8 mouse cellular contexts compared by ENCODE assay signal in genomic region chr11:78023607-78024006, GRCm38 (mm10). TPM values are rescaled to one million over a fixed set of nuclear protein-coding genes. Genes with fewer than 3 reads are reported as not detected.
A peak's percentile ranks its signal among the peaks of the same experiment; 100 is the strongest.
DNase-seq lines count a peak whose midpoint lies in the region; ATAC-seq and TF ChIP-seq lines count a peak whose summit lies in the region.

No protein-coding gene starts in this region.

- no peaks in the 10 kb centered on the region for H3K27me3 ChIP-seq in hindbrain, postnatal 0 days (ENCODE audit: insufficient read depth, low read length)
- H3K27me3 ChIP-seq in hindbrain, embryonic 14.5 days (ENCODE audit: control insufficient read depth, insufficient read depth, low read length): no peaks in the 10 kb centered on the region
- H3K27me3 ChIP-seq in thymus, adult 2 months (ENCODE audit: control insufficient read depth, insufficient read depth, low read length): no peaks in the 10 kb centered on the region
- H3K27me3 ChIP-seq in embryonic facial prominence, embryonic 10.5 days (replicated peaks; ENCODE audit: low read depth, poor library complexity, severe bottlenecking): no peaks in the 10 kb centered on the region

- no peaks in the 10 kb centered on the region for H3K9me3 ChIP-seq in hindbrain, postnatal 0 days (ENCODE audit: low read length)
- no peaks in the 10 kb centered on the region for H3K9me3 ChIP-seq in hindbrain, embryonic 14.5 days (ENCODE audit: control insufficient read depth, low read length)
- H3K9me3 ChIP-seq in embryonic facial prominence, embryonic 10.5 days: no peaks in the 10 kb centered on the region

- H3K4me1 ChIP-seq in hindbrain, postnatal 0 days (ENCODE audit: insufficient read depth, low read length): no peaks in the 10 kb centered on the region
- no peaks in the 10 kb centered on the region for H3K4me1 ChIP-seq in hindbrain, embryonic 14.5 days (replicated peaks; ENCODE audit: control insufficient read depth, insufficient read depth, low read length)
- H3K4me1 ChIP-seq in thymus, adult 2 months (replicated peaks; ENCODE audit: control insufficient read depth, insufficient read depth, low read length): no peaks in the 10 kb centered on the region
- H3K4me1 ChIP-seq in embryonic facial prominence, embryonic 10.5 days: no peaks in the 10 kb centered on the region

- TF ChIP-seq CTCF in hindbrain, postnatal 0 days (IDR thresholded peaks at IDR 0.05; ENCODE audit: low read depth): peak; percentile 57
- TF ChIP-seq CTCF in thymus, adult 2 months (IDR thresholded peaks at IDR 0.05; ENCODE audit: borderline replicate concordance, control insufficient read depth, extremely low read depth, insufficient read depth, low read length, poor library complexity): no peak

- no peak overlapping the region for H3K9ac ChIP-seq in hindbrain, postnatal 0 days (replicated peaks; ENCODE audit: low read length)
- no peak overlapping the region for H3K9ac ChIP-seq in hindbrain, embryonic 14.5 days

- peaks cover 65% of the 10 kb centered on the region for H3K36me3 ChIP-seq in hindbrain, postnatal 0 days (ENCODE audit: insufficient read depth, low read length)
- peaks cover 95% of the 10 kb centered on the region for H3K36me3 ChIP-seq in hindbrain, embryonic 14.5 days (replicated peaks; ENCODE audit: control insufficient read depth, insufficient read depth)
- H3K36me3 ChIP-seq in thymus, adult 2 months (ENCODE audit: control insufficient read depth, insufficient read depth, low read length): peaks cover 73% of the 10 kb centered on the region
- H3K36me3 ChIP-seq in embryonic facial prominence, embryonic 10.5 days (replicated peaks): peaks cover 97% of the 10 kb centered on the region

- peak; percentile 37; the same call in 1 of the 2 replicates for ATAC-seq in hindbrain, postnatal 0 days
- no peak for ATAC-seq in hindbrain, embryonic 14.5 days (ENCODE audit: low FRiP score)
- no peak; the same call in 1 of the 2 replicates for ATAC-seq in megakaryocyte, adult 5-6 weeks (ENCODE audit: poor library complexity, severe bottlenecking)

- H3K4me2 ChIP-seq in hindbrain, postnatal 0 days (ENCODE audit: low read depth, low read length): no peak overlapping the region
- no peak overlapping the region for H3K4me2 ChIP-seq in hindbrain, embryonic 14.5 days (replicated peaks)

- no peak overlapping the region for H3K27ac ChIP-seq in hindbrain, postnatal 0 days
- no peak overlapping the region for H3K27ac ChIP-seq in hindbrain, embryonic 14.5 days
- no peak overlapping the region for H3K27ac ChIP-seq in thymus, adult 2 months (ENCODE audit: control insufficient read depth, insufficient read depth, low read length)
- H3K27ac ChIP-seq in embryonic facial prominence, embryonic 10.5 days (replicated peaks): no peak overlapping the region

- 86% methylated on average over 8 of the region's 8 CpGs for WGBS in hindbrain, postnatal 0 days
- WGBS in hindbrain, embryonic 14.5 days: 85% methylated on average over 8 of the region's 8 CpGs
- 82% methylated on average over 8 of the region's 8 CpGs for WGBS in thymus, adult 2 months
- WGBS in embryonic facial prominence, embryonic 10.5 days: 86% methylated on average over 8 of the region's 8 CpGs

- no peak overlapping the region for H3K4me3 ChIP-seq in hindbrain, postnatal 0 days (ENCODE audit: low read length)
- no peak overlapping the region for H3K4me3 ChIP-seq in hindbrain, embryonic 14.5 days (replicated peaks; ENCODE audit: low read length)
- no peak overlapping the region for H3K4me3 ChIP-seq in thymus, adult 2 months (ENCODE audit: control insufficient read depth, insufficient read depth, low read length)
- no peak overlapping the region for H3K4me3 ChIP-seq in embryonic facial prominence, embryonic 10.5 days

- no peak for TF ChIP-seq POLR2A in thymus, adult 2 months (IDR thresholded peaks at IDR 0.05; ENCODE audit: control insufficient read depth, extremely low read depth, insufficient read depth, low read length, poor library complexity)

- peak; percentile 63 for DNase-seq in hindbrain, postnatal 0 days (ENCODE audit: low spot score)
- no peak for DNase-seq in hindbrain, embryonic 14.5 days (ENCODE audit: low spot score)
- DNase-seq in thymus, postnatal 14 days: peak; percentile 33
- no peak for DNase-seq in thymus, adult 2 months
- peak; percentile 34 for DNase-seq in embryonic facial prominence, embryonic 10.5 days (ENCODE audit: low spot score)
- peak; percentile 31 to 82 for DNase-seq in spleen, postnatal 4 days (ENCODE audit: low spot score in 2 of 2)
- DNase-seq in urinary bladder, postnatal 14 days (ENCODE audit: low spot score): no peak

RNA-seq across cellular contexts. Expression of gene Dhrs13, which starts 8.5 kb away (rescaled TPM):
- 63.8 and 69.6 TPM in 2 replicates for total RNA-seq in hindbrain, postnatal 0 days (2014; rRNA removed)
- 48.2 and 52.8 TPM in 2 replicates for polyA plus RNA-seq in hindbrain, postnatal 0 days (2015; fragmentation: Nextera tagmentation; extraction: Ambion mirVana)
- polyA plus RNA-seq in hindbrain, embryonic 14.5 days (2014; fragmentation: Nextera tagmentation; extraction: Ambion mirVana): 58.8 and 59.8 TPM in 2 replicates
- polyA plus RNA-seq in thymus, adult 2 months (2012; rRNA removed): 13.4 and 14.4 TPM in 2 replicates
- polyA plus RNA-seq in embryonic facial prominence, embryonic 10.5 days (2016; fragmentation: Nextera tagmentation; extraction: Ambion mirVana): 12.8 and 13.2 TPM in 2 replicates
- total RNA-seq in megakaryocyte, adult 5-6 weeks (2015): 4.8 and 5.6 TPM in 2 replicates
- total RNA-seq in megakaryocyte, adult 5-6 weeks (2017): 3.5 and 5.3 TPM in 2 replicates

RNA-seq across cellular contexts. Expression of gene Flot2, which starts 14.1 kb away (rescaled TPM):
- total RNA-seq in hindbrain, postnatal 0 days (2014; rRNA removed): 107 and 108 TPM in 2 replicates
- polyA plus RNA-seq in hindbrain, postnatal 0 days (2015; fragmentation: Nextera tagmentation; extraction: Ambion mirVana): 121 and 123 TPM in 2 replicates
- polyA plus RNA-seq in hindbrain, embryonic 14.5 days (2014; fragmentation: Nextera tagmentation; extraction: Ambion mirVana): 92.4 and 98.4 TPM in 2 replicates
- polyA plus RNA-seq in thymus, adult 2 months (2012; rRNA removed): 124 and 136 TPM in 2 replicates
- polyA plus RNA-seq in embryonic facial prominence, embryonic 10.5 days (2016; fragmentation: Nextera tagmentation; extraction: Ambion mirVana): 57.8 and 60.9 TPM in 2 replicates
- 82.9 and 91.4 TPM in 2 replicates for total RNA-seq in megakaryocyte, adult 5-6 weeks (2015)
- 140 and 141 TPM in 2 replicates for total RNA-seq in megakaryocyte, adult 5-6 weeks (2017)

RNA-seq across cellular contexts. Expression of gene Phf12, which starts 41.1 kb away (rescaled TPM):
- 31.9 and 34.9 TPM in 2 replicates for total RNA-seq in hindbrain, postnatal 0 days (2014; rRNA removed)
- 8.3 and 8.7 TPM in 2 replicates for polyA plus RNA-seq in hindbrain, postnatal 0 days (2015; fragmentation: Nextera tagmentation; extraction: Ambion mirVana)
- 14.2 and 15.4 TPM in 2 replicates for polyA plus RNA-seq in hindbrain, embryonic 14.5 days (2014; fragmentation: Nextera tagmentation; extraction: Ambion mirVana)
- polyA plus RNA-seq in thymus, adult 2 months (2012; rRNA removed): 151 and 160 TPM in 2 replicates
- polyA plus RNA-seq in embryonic facial prominence, embryonic 10.5 days (2016; fragmentation: Nextera tagmentation; extraction: Ambion mirVana): 20.5 and 21.6 TPM in 2 replicates
- 51.2 and 64.5 TPM in 2 replicates for total RNA-seq in megakaryocyte, adult 5-6 weeks (2015)
- total RNA-seq in megakaryocyte, adult 5-6 weeks (2017): 21.0 and 26.3 TPM in 2 replicates

RNA-seq across cellular contexts. Expression of gene Eral1, which starts 56.6 kb away (rescaled TPM):
- total RNA-seq in hindbrain, postnatal 0 days (2014; rRNA removed): 38.4 and 40.3 TPM in 2 replicates
- 25.7 and 26.9 TPM in 2 replicates for polyA plus RNA-seq in hindbrain, postnatal 0 days (2015; fragmentation: Nextera tagmentation; extraction: Ambion mirVana)
- polyA plus RNA-seq in hindbrain, embryonic 14.5 days (2014; fragmentation: Nextera tagmentation; extraction: Ambion mirVana): 30.3 and 32.6 TPM in 2 replicates
- 41.7 and 45.7 TPM in 2 replicates for polyA plus RNA-seq in thymus, adult 2 months (2012; rRNA removed)
- polyA plus RNA-seq in embryonic facial prominence, embryonic 10.5 days (2016; fragmentation: Nextera tagmentation; extraction: Ambion mirVana): 40.9 and 41.5 TPM in 2 replicates
- 14.1 and 19.2 TPM in 2 replicates for total RNA-seq in megakaryocyte, adult 5-6 weeks (2015)
- 20.9 and 22.1 TPM in 2 replicates for total RNA-seq in megakaryocyte, adult 5-6 weeks (2017)

Comparison
In these comparisons a context has a peak if more than half of its experiments do, and no peak if none do; other contexts are left out.
1. DNase-seq: peak in hindbrain, postnatal 0 days (single experiment), thymus, postnatal 14 days (single experiment), embryonic facial prominence, embryonic 10.5 days (single experiment) and spleen, postnatal 4 days (2 of 2); none in hindbrain, embryonic 14.5 days (single experiment), thymus, adult 2 months (single experiment) and urinary bladder, postnatal 14 days (single experiment).